Comparison of ENCODE assay signal across 14 mouse cellular contexts in the genomic region with DNA sequence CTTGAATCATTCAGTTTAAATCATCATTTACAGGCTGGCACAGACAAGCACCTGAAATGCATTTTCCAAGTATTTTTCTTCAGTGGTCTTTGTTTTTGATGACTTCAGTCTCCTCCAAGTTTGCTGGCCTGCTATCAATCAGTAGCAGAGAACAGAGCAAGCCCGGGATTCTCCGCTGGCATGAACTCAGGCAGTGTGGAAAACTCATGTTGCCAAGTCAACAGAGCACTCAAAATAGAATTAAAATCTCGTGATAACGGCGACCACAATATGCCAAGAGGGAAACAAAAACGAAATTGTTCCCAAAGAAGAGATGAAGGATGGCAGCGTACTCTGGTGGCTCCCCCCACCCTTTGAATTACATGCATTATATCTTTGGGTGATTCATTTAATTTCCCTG.
A peak's percentile ranks its signal among the peaks of the same experiment; 100 is the strongest.
DNase-seq lines count a peak whose midpoint lies in the region; ATAC-seq and TF ChIP-seq lines count a peak whose summit lies in the region.
"Had no signal": no experiment of that assay in that cellular context is flagged by ENCODE, and none has a peak within 500 bp of the region (broad histone marks: within the 10 kb centered on the region; RNA-seq: fewer than 3 reads in every experiment).

No protein-coding gene starts in this region.

- no peak overlapping the region for H3K4me2 ChIP-seq in hindbrain, postnatal 0 days (ENCODE audit: low read depth, low read length)
- H3K4me2 ChIP-seq in hindbrain, embryonic 13.5 days = no peak overlapping the region
- H3K4me2 ChIP-seq: hindbrain, embryonic 15.5 days; liver, embryonic 12.5 days; midbrain, embryonic 13.5 days had no signal

- no peaks in the 10 kb centered on the region for H3K4me1 ChIP-seq in hindbrain, postnatal 0 days (ENCODE audit: insufficient read depth, low read length)
- peaks cover 13% of the 10 kb centered on the region for H3K4me1 ChIP-seq in hindbrain, embryonic 13.5 days (replicated peaks)

- H3K27me3 ChIP-seq in hindbrain, postnatal 0 days (ENCODE audit: insufficient read depth, low read length) = no peaks in the 10 kb centered on the region
- H3K27me3 ChIP-seq in hindbrain, embryonic 13.5 days = no peaks in the 10 kb centered on the region
- H3K27me3 ChIP-seq: hindbrain, embryonic 15.5 days; liver, embryonic 12.5 days; midbrain, embryonic 13.5 days had no signal

- no peak overlapping the region for H3K9ac ChIP-seq in hindbrain, postnatal 0 days (replicated peaks; ENCODE audit: low read length)
- H3K9ac ChIP-seq in hindbrain, embryonic 13.5 days = no peak overlapping the region
- H3K9ac ChIP-seq: hindbrain, embryonic 15.5 days; liver, embryonic 12.5 days; midbrain, embryonic 13.5 days had no signal

- peak; percentile 12 for DNase-seq in gastrocnemius, postnatal 10 days
- DNase-seq in gastrocnemius, adult 8-10 months (ENCODE audit: low spot score in 2 of 2) = no peak
- peak; percentile 42 for DNase-seq in hindbrain, postnatal 0 days (ENCODE audit: low spot score)
- peak; percentile 27 for DNase-seq in right cerebral cortex, postnatal 4 days
- DNase-seq in right cerebral cortex, adult 18-20 months = no peak
- DNase-seq in ovary, postnatal 36 days (ENCODE audit: low spot score) = no peak
- DNase-seq: adrenal gland, adult 8-10 months; cerebellum, adult 9-10 months; kidney, adult 8-10 months; retina, postnatal 1 day had no signal

- no peaks in the 10 kb centered on the region for H3K36me3 ChIP-seq in hindbrain, postnatal 0 days (ENCODE audit: insufficient read depth, low read length)
- H3K36me3 ChIP-seq in hindbrain, embryonic 13.5 days = no peaks in the 10 kb centered on the region
- H3K36me3 ChIP-seq: hindbrain, embryonic 15.5 days; liver, embryonic 12.5 days; midbrain, embryonic 13.5 days had no signal

- WGBS in hindbrain, postnatal 0 days = 43% methylated on average over 7 of the region's 7 CpGs
- WGBS in hindbrain, embryonic 13.5 days = 71% methylated on average over 7 of the region's 7 CpGs

- no peak for TF ChIP-seq CTCF in hindbrain, postnatal 0 days (IDR thresholded peaks at IDR 0.05; ENCODE audit: low read depth)

- 0 out of 2 replicates have a peak, but pooled peaks have one; percentile 55 for ATAC-seq in hindbrain, postnatal 0 days
- ATAC-seq in hindbrain, embryonic 13.5 days (ENCODE audit: low FRiP score) = no peak
- ATAC-seq: liver, embryonic 12.5 days; midbrain, embryonic 13.5 days had no signal

- no peak overlapping the region for H3K27ac ChIP-seq in hindbrain, postnatal 0 days
- H3K27ac ChIP-seq in hindbrain, embryonic 13.5 days = no peak overlapping the region
- H3K27ac ChIP-seq: hindbrain, embryonic 15.5 days; liver, embryonic 12.5 days; midbrain, embryonic 13.5 days had no signal

- no peaks in the 10 kb centered on the region for H3K9me3 ChIP-seq in hindbrain, postnatal 0 days (ENCODE audit: low read length)
- H3K9me3 ChIP-seq in hindbrain, embryonic 13.5 days = 0 out of 2 replicates have a peak, but pooled peaks cover 6% of the 10 kb centered on the region
- H3K9me3 ChIP-seq: hindbrain, embryonic 15.5 days; liver, embryonic 12.5 days; midbrain, embryonic 13.5 days had no signal

- H3K4me3 ChIP-seq in hindbrain, postnatal 0 days (ENCODE audit: low read length) = no peak overlapping the region
- H3K4me3 ChIP-seq in hindbrain, embryonic 13.5 days = no peak overlapping the region
- H3K4me3 ChIP-seq: hindbrain, embryonic 15.5 days; liver, embryonic 12.5 days; midbrain, embryonic 13.5 days had no signal

Comparison
In these comparisons a context has a peak if more than half of its experiments do, and no peak if none do; other contexts are left out.
1. DNase-seq: peak in gastrocnemius, postnatal 10 days (single experiment), hindbrain, postnatal 0 days (single experiment) and right cerebral cortex, postnatal 4 days (single experiment); none in gastrocnemius, adult 8-10 months (0 of 2), right cerebral cortex, adult 18-20 months (single experiment) and ovary, postnatal 36 days (single experiment).